ENCODE assay signal across 8 mouse cellular contexts in genomic region chr1:191275527-191275926, GRCm38 (mm10). TPM values are rescaled to one million over a fixed set of nuclear protein-coding genes. Genes with fewer than 3 reads are reported as not detected.
DNase-seq lines count a peak whose midpoint lies in the region; ATAC-seq lines count a peak whose summit lies in the region.

No protein-coding gene starts in this region.

- H3K9me3 ChIP-seq in midbrain, embryonic 11.5 days (ENCODE audit: control insufficient read depth, low read length) = no peaks in the 10 kb centered on the region
- H3K9me3 ChIP-seq in midbrain, embryonic 16.5 days (replicated peaks; ENCODE audit: control insufficient read depth, low read length, poor library complexity, severe bottlenecking) = no peaks in the 10 kb centered on the region
- H3K9me3 ChIP-seq in intestine, embryonic 15.5 days = no peaks in the 10 kb centered on the region
- no peaks in the 10 kb centered on the region for H3K9me3 ChIP-seq in limb, embryonic 11.5 days (ENCODE audit: control insufficient read depth, low read length)
- no peaks in the 10 kb centered on the region for H3K9me3 ChIP-seq in stomach, embryonic 15.5 days

- H3K4me1 ChIP-seq in midbrain, embryonic 11.5 days (ENCODE audit: control insufficient read depth, insufficient read depth, low read length) = no peaks in the 10 kb centered on the region
- H3K4me1 ChIP-seq in midbrain, embryonic 16.5 days (ENCODE audit: control insufficient read depth, insufficient read depth, low read length) = peaks cover 3% of the 10 kb centered on the region; the same call in 1 of the 2 replicates
- 0 out of 2 replicates have a peak, but pooled peaks cover 2% of the 10 kb centered on the region for H3K4me1 ChIP-seq in intestine, embryonic 15.5 days (replicated peaks)
- H3K4me1 ChIP-seq in limb, embryonic 11.5 days (ENCODE audit: control insufficient read depth, insufficient read depth, low read length) = no peaks in the 10 kb centered on the region
- H3K4me1 ChIP-seq in stomach, embryonic 15.5 days = peaks cover 6% of the 10 kb centered on the region; the same call in 1 of the 2 replicates

- no peak overlapping the region for H3K4me3 ChIP-seq in midbrain, embryonic 11.5 days (ENCODE audit: low read depth, low read length)
- no peak overlapping the region for H3K4me3 ChIP-seq in midbrain, embryonic 16.5 days (ENCODE audit: low read depth, low read length)
- H3K4me3 ChIP-seq in intestine, embryonic 15.5 days (replicated peaks) = no peak overlapping the region
- no peak overlapping the region for H3K4me3 ChIP-seq in limb, embryonic 11.5 days (ENCODE audit: low read depth, low read length)
- no peak overlapping the region for H3K4me3 ChIP-seq in stomach, embryonic 15.5 days (replicated peaks)

- no peak overlapping the region; the same call in 1 of the 2 replicates for H3K4me2 ChIP-seq in midbrain, embryonic 11.5 days
- H3K4me2 ChIP-seq in midbrain, embryonic 16.5 days (ENCODE audit: low read length) = no peak overlapping the region
- H3K4me2 ChIP-seq in intestine, embryonic 15.5 days (replicated peaks) = 0 out of 2 replicates have a peak overlapping the region, but pooled peaks have one; percentile 17
- H3K4me2 ChIP-seq in limb, embryonic 11.5 days (ENCODE audit: low read depth, severe bottlenecking) = no peak overlapping the region
- H3K4me2 ChIP-seq in stomach, embryonic 15.5 days = no peak overlapping the region

- H3K9ac ChIP-seq in midbrain, embryonic 11.5 days (ENCODE audit: low read length) = no peak overlapping the region
- H3K9ac ChIP-seq in midbrain, embryonic 16.5 days (ENCODE audit: low read depth, low read length) = no peak overlapping the region
- H3K9ac ChIP-seq in intestine, embryonic 15.5 days = no peak overlapping the region
- no peak overlapping the region for H3K9ac ChIP-seq in limb, embryonic 11.5 days (ENCODE audit: low read length)
- no peak overlapping the region for H3K9ac ChIP-seq in stomach, embryonic 15.5 days

- H3K27me3 ChIP-seq in midbrain, embryonic 11.5 days (ENCODE audit: control insufficient read depth, insufficient read depth, low read length) = no peaks in the 10 kb centered on the region
- no peaks in the 10 kb centered on the region for H3K27me3 ChIP-seq in midbrain, embryonic 16.5 days (ENCODE audit: control insufficient read depth, insufficient read depth, low read depth, low read length)
- no peaks in the 10 kb centered on the region for H3K27me3 ChIP-seq in intestine, embryonic 15.5 days (replicated peaks)
- H3K27me3 ChIP-seq in limb, embryonic 11.5 days (ENCODE audit: control insufficient read depth, insufficient read depth, low read length) = no peaks in the 10 kb centered on the region
- no peaks in the 10 kb centered on the region for H3K27me3 ChIP-seq in stomach, embryonic 15.5 days (replicated peaks)

- ATAC-seq in midbrain, embryonic 11.5 days (ENCODE audit: low FRiP score) = peak; percentile 76
- ATAC-seq in midbrain, embryonic 16.5 days = no peak
- ATAC-seq in intestine, embryonic 15.5 days = peak; percentile 34; the same call in 1 of the 2 replicates
- no peak for ATAC-seq in limb, embryonic 11.5 days (ENCODE audit: insufficient number of reproducible peaks, low FRiP score, low TSS enrichment, low read depth)
- 0 out of 2 replicates have a peak, but pooled peaks have one; percentile 11 for ATAC-seq in stomach, embryonic 15.5 days (ENCODE audit: insufficient read depth, low FRiP score, low read depth)

- H3K27ac ChIP-seq in midbrain, embryonic 11.5 days (ENCODE audit: low read depth, low read length) = no peak overlapping the region
- H3K27ac ChIP-seq in midbrain, embryonic 16.5 days (ENCODE audit: low read length) = no peak overlapping the region
- no peak overlapping the region for H3K27ac ChIP-seq in intestine, embryonic 15.5 days
- H3K27ac ChIP-seq in limb, embryonic 11.5 days (replicated peaks; ENCODE audit: low read depth, low read length) = no peak overlapping the region
- no peak overlapping the region for H3K27ac ChIP-seq in stomach, embryonic 15.5 days

- no peaks in the 10 kb centered on the region for H3K36me3 ChIP-seq in midbrain, embryonic 11.5 days (ENCODE audit: control insufficient read depth, insufficient read depth, low read length)
- no peaks in the 10 kb centered on the region for H3K36me3 ChIP-seq in midbrain, embryonic 16.5 days (ENCODE audit: control insufficient read depth, insufficient read depth, low read length)
- H3K36me3 ChIP-seq in intestine, embryonic 15.5 days = no peaks in the 10 kb centered on the region
- no peaks in the 10 kb centered on the region for H3K36me3 ChIP-seq in limb, embryonic 11.5 days (ENCODE audit: control insufficient read depth, insufficient read depth, low read length)
- H3K36me3 ChIP-seq in stomach, embryonic 15.5 days = no peaks in the 10 kb centered on the region

- peak; percentile 99 for DNase-seq in midbrain, embryonic 11.5 days (ENCODE audit: low spot score, missing footprints)
- peak; percentile 21 for DNase-seq in cerebellum, adult 9-11 months
- peak; percentile 48 to 67 for DNase-seq in gastrocnemius, adult 8-10 months (ENCODE audit: low spot score in 2 of 2)
- DNase-seq in limb, embryonic 11.5 days (ENCODE audit: low spot score) = peak; percentile 89
- peak; percentile 74 to 88 for DNase-seq in monocyte, adult 2 months (ENCODE audit: low read depth in 1 of 2, low spot score in 2 of 2)

- WGBS in midbrain, embryonic 11.5 days = 4% methylated on average over 12 of the region's 12 CpGs
- 6% methylated on average over 12 of the region's 12 CpGs for WGBS in midbrain, embryonic 16.5 days
- WGBS in intestine, embryonic 15.5 days = 12% methylated on average over 12 of the region's 12 CpGs
- WGBS in limb, embryonic 11.5 days = 7% methylated on average over 12 of the region's 12 CpGs
- 13% methylated on average over 12 of the region's 12 CpGs for WGBS in stomach, embryonic 15.5 days

RNA-seq across cellular contexts. Expression of gene Nenf, which starts 42.5 kb away (rescaled TPM):
- polyA plus RNA-seq in midbrain, embryonic 11.5 days (2014; fragmentation: Nextera tagmentation; extraction: Ambion mirVana) = 70.5 and 77.9 TPM in 2 replicates
- polyA plus RNA-seq in midbrain, embryonic 16.5 days (2015; fragmentation: Nextera tagmentation; extraction: Ambion mirVana) = 121 and 139 TPM in 2 replicates
- 10 to 100 TPM; 58.2 to 77.0 (median 71.4) TPM for total RNA-seq in gastrocnemius, adult 8-10 months (2022)
- 91.3 and 94.3 TPM in 2 replicates for polyA plus RNA-seq in intestine, embryonic 15.5 days (2015; fragmentation: Nextera tagmentation; extraction: Ambion mirVana)
- polyA plus RNA-seq in limb, embryonic 11.5 days (2014; fragmentation: Nextera tagmentation; extraction: Ambion mirVana) = 60.1 and 65.9 TPM in 2 replicates
- polyA plus RNA-seq in stomach, embryonic 15.5 days (2015; fragmentation: Nextera tagmentation; extraction: Ambion mirVana) = 105 and 110 TPM in 2 replicates

RNA-seq across cellular contexts. Expression of gene Tmem206, which starts 50.2 kb away (rescaled TPM):
- polyA plus RNA-seq in midbrain, embryonic 11.5 days (2014; fragmentation: Nextera tagmentation; extraction: Ambion mirVana) = 38.5 and 39.1 TPM in 2 replicates
- 41.0 and 43.0 TPM in 2 replicates for polyA plus RNA-seq in midbrain, embryonic 16.5 days (2015; fragmentation: Nextera tagmentation; extraction: Ambion mirVana)
- 1 to 10 TPM in 1 of 4 experiments, under 1 TPM in 3; 0.68 to 1.9 (median 0.84) TPM for total RNA-seq in gastrocnemius, adult 8-10 months (2022)
- 16.4 and 16.9 TPM in 2 replicates for polyA plus RNA-seq in intestine, embryonic 15.5 days (2015; fragmentation: Nextera tagmentation; extraction: Ambion mirVana)
- polyA plus RNA-seq in limb, embryonic 11.5 days (2014; fragmentation: Nextera tagmentation; extraction: Ambion mirVana) = 26.8 and 28.4 TPM in 2 replicates
- 20.0 and 20.8 TPM in 2 replicates for polyA plus RNA-seq in stomach, embryonic 15.5 days (2015; fragmentation: Nextera tagmentation; extraction: Ambion mirVana)

RNA-seq across cellular contexts. Expression of gene Atf3, which starts 57.7 kb away (rescaled TPM):
- 3.8 and 4.6 TPM in 2 replicates for polyA plus RNA-seq in midbrain, embryonic 11.5 days (2014; fragmentation: Nextera tagmentation; extraction: Ambion mirVana)
- polyA plus RNA-seq in midbrain, embryonic 16.5 days (2015; fragmentation: Nextera tagmentation; extraction: Ambion mirVana) = 1.2 and 1.6 TPM in 2 replicates
- 10 to 100 TPM in 1 of 4 experiments, 1 to 10 TPM in 3; 1.9 to 19.3 (median 7.4) TPM for total RNA-seq in gastrocnemius, adult 8-10 months (2022)
- 4.1 and 4.9 TPM in 2 replicates for polyA plus RNA-seq in intestine, embryonic 15.5 days (2015; fragmentation: Nextera tagmentation; extraction: Ambion mirVana)
- 2.2 and 2.3 TPM in 2 replicates for polyA plus RNA-seq in limb, embryonic 11.5 days (2014; fragmentation: Nextera tagmentation; extraction: Ambion mirVana)
- polyA plus RNA-seq in stomach, embryonic 15.5 days (2015; fragmentation: Nextera tagmentation; extraction: Ambion mirVana) = 4.2 and 4.4 TPM in 2 replicates

Comparison
In these comparisons a context has a peak if more than half of its experiments do, and no peak if none do; other contexts are left out.
1. ATAC-seq: peak in midbrain, embryonic 11.5 days (single experiment), intestine, embryonic 15.5 days (single experiment) and stomach, embryonic 15.5 days (single experiment); none in midbrain, embryonic 16.5 days (single experiment) and limb, embryonic 11.5 days (single experiment).
2. DNase-seq: peak in every context shown above with its lines; median percentile 99 in midbrain, embryonic 11.5 days; 89 in limb, embryonic 11.5 days; 81 in monocyte, adult 2 months; 58 in gastrocnemius, adult 8-10 months; 21 in cerebellum, adult 9-11 months.